Mouse (Mus musculus) brain, embryonic 14.5 days (tissue): ENCODE results near the gene H2afz.

Experiments used
- CTCF ChIP-seq: fragments of 200-500 bp; IDR thresholded peaks from 2 replicates; pipeline ENCODE4 v1.5.1; 2012; ENCODE audit warnings: inconsistent platforms, mild to moderate bottlenecking, moderate library complexity, borderline replicate concordance; ENCODE audit not compliant: insufficient read depth, insufficient read length; ENCODE audit errors: extremely low read depth
- POLR2A ChIP-seq: fragments of 200-500 bp; IDR thresholded peaks from 2 replicates; pipeline ENCODE4 v1.6.1; 2012; ENCODE audit warnings: mild to moderate bottlenecking, inconsistent platforms, borderline replicate concordance; ENCODE audit not compliant: poor library complexity, insufficient read depth, insufficient read length, severe bottlenecking; ENCODE audit errors: extremely low read depth

DNA sequence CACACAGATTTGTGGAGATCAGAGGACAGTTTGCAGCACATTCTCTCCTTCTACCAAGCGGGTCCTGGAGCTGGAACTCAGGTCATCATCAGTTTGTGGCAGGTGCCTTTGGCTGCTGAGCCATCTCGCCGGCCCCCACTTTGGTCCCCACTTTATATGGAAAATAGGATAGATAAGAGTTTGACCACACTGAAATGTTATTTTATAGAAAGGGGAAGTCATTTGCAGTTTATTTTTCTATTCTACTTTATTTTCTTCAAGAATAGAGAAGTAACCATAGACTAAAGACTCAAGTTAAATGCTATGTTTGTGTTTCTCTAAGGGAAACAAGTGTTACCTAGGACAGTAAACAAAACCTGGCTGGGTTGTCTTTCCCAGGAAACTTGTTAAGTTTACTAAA lies 32.6 kb downstream of the H2afz start:
- no peak for TF ChIP-seq CTCF
- TF ChIP-seq POLR2A: no peak
